Mouse (Mus musculus) neural tube, embryonic 11.5 days (tissue): Measurements from ENCODE around the gene Med7. TPM values are rescaled to one million over a fixed set of nuclear protein-coding genes. Genes with fewer than 3 reads are reported as not detected.
A peak's percentile ranks its signal among the peaks of the same experiment; 100 is the strongest.

Experiments used
- ATAC-seq: fragments of 200-750 bp; cut with Nextera tagmentation; 2 replicates; pipeline ENCODE4 v1.8.0; 2017; ENCODE audit warnings: moderate number of reproducible peaks, mild to moderate bottlenecking, moderate TSS enrichment, moderate library complexity; ENCODE audit not compliant: insufficient read depth, low FRiP score, low TSS enrichment
- DNase-seq: peaks from one replicate; pipeline ENCODE4 v3.0.0-alpha.2; 2015; ENCODE audit warnings: low spot score
- H3K27ac ChIP-seq: fragments of 300-500 bp; sonication (generic); 2 replicates; pipeline ENCODE4 v1.5.1; 2014; ENCODE audit warnings: low read depth, mild to moderate bottlenecking, low read length
- H3K27me3 ChIP-seq: fragments of 300-500 bp; sonication (generic); 2 replicates; pipeline ENCODE4 v1.6.1; 2014; ENCODE audit warnings: mild to moderate bottlenecking, low read length, mixed read lengths; ENCODE audit not compliant: control insufficient read depth, insufficient read depth
- H3K36me3 ChIP-seq: fragments of 300-500 bp; sonication (generic); 2 replicates; pipeline ENCODE4 v1.6.1; 2014; ENCODE audit warnings: mild to moderate bottlenecking, low read length, moderate library complexity, mixed read lengths; ENCODE audit not compliant: control insufficient read depth, insufficient read depth
- H3K4me1 ChIP-seq: fragments of 300-500 bp; sonication (generic); 2 replicates; pipeline ENCODE4 v1.6.1; 2014; ENCODE audit warnings: low read length, mixed read lengths; ENCODE audit not compliant: control insufficient read depth, insufficient read depth
- H3K4me2 ChIP-seq: fragments of 300-500 bp; sonication (generic); 2 replicates; pipeline ENCODE4 v1.6.1; 2014; ENCODE audit warnings: low read depth, mild to moderate bottlenecking, moderate library complexity
- H3K4me3 ChIP-seq: fragments of 300-500 bp; sonication (generic); 2 replicates; pipeline ENCODE4 v1.5.1; 2014; ENCODE audit warnings: low read depth, low read length
- H3K9ac ChIP-seq: fragments of 300-500 bp; sonication (generic); 2 replicates; pipeline ENCODE4 v1.6.1; 2014; ENCODE audit warnings: mild to moderate bottlenecking, low read length
- H3K9me3 ChIP-seq: fragments of 300-500 bp; sonication (generic); 2 replicates; pipeline ENCODE4 v1.6.1; 2016; ENCODE audit warnings: low read length; ENCODE audit not compliant: control insufficient read depth
- WGBS: fragments of 180-500 bp; shearing (Covaris S2); extraction: QIAGEN DNeasy Blood & Tissue Kit; methylation state at CpG from one replicate; pipeline ENCODE4 v1.1.7; 2014; 5-methylcytosine and 5-hydroxymethylcytosine counted together
- polyA plus RNA-seq: library from polyadenylated mRNA; unstranded; fragments of >200 nt; fragmentation: Nextera tagmentation; extraction: Ambion mirVana; gene quantifications from 2 replicates; pipeline ENCODE4 v1.2.1, GENCODE M21; 2014

Gene Med7
- polyA plus RNA-seq: 87.4 and 94.7 TPM in 2 replicates

GRCm38 (mm10) chr11:46436760-46437458 lies at the start of gene Med7:
Gene Med7, plus strand, starts transcription at chr11:46436925.
- ATAC-seq (peak; percentile 98), DNase-seq (peak; percentile 93)
- Histone ChIP-seq H3K27me3 (no peaks in the 10 kb centered on the region), H3K4me2 (peak within 1 kb of the TSS; percentile 60), H3K4me1 (peaks cover 3% of the 10 kb centered on the region; the same call in 1 of the 2 replicates), H3K4me3 (peak within 1 kb of the TSS; percentile 91), H3K9me3 (no peaks in the 10 kb centered on the region), H3K27ac (peak within 1 kb of the TSS; percentile 84), H3K9ac (peak within 1 kb of the TSS; percentile 90), H3K36me3 (no peaks in the 10 kb centered on the region)
- whole genome bisulfite sequencing: under 1% methylated on average over 57 of the region's 59 CpGs

DNA sequence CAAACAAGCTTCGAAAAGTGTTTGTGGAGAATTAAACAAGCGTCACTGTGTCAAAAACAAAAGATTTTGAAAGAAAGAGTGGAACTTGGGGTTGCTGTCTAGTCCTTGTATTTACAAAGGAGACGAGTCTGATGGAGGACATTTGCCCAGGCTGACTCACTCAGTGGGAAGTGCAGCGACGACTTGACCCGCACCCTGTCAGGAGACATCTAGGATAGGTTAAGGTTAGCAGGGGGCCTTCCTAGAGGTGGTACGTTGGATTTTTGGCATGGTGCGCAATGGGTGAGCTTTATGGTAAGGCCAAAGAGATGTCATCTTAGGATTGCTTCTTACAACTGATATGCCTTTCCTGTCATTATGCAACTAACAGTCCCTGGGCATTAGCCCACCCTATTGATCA lies 49.7 kb upstream of the Med7 start:
- 93% methylated on average over 8 of the region's 8 CpGs for WGBS
- Histone ChIP-seq H3K9ac (no peak overlapping the region), H3K27ac (no peak overlapping the region), H3K27me3 (no peaks in the 10 kb centered on the region), H3K4me2 (no peak overlapping the region), H3K36me3 (no peaks in the 10 kb centered on the region), H3K4me3 (no peak overlapping the region), H3K4me1 (no peaks in the 10 kb centered on the region), H3K9me3 (no peaks in the 10 kb centered on the region)
- no peak for ATAC-seq
- DNase-seq: no peak

- Histone ChIP-seq H3K4me1 (no peaks in the 10 kb centered on the region), H3K4me3 (no peak overlapping the region), H3K9me3 (no peaks in the 10 kb centered on the region), H3K27me3 (no peaks in the 10 kb centered on the region), H3K36me3 (no peaks in the 10 kb centered on the region), H3K27ac (no peak overlapping the region), H3K4me2 (no peak overlapping the region), H3K9ac (no peak overlapping the region)
- DNase-seq (no peak), ATAC-seq (no peak)
- WGBS: 69% methylated on average over 6 of the region's 6 CpGs
These were observed 48.3 kb upstream of the Med7 start for GRCm38 (mm10) chr11:46388438-46388837.

DNA sequence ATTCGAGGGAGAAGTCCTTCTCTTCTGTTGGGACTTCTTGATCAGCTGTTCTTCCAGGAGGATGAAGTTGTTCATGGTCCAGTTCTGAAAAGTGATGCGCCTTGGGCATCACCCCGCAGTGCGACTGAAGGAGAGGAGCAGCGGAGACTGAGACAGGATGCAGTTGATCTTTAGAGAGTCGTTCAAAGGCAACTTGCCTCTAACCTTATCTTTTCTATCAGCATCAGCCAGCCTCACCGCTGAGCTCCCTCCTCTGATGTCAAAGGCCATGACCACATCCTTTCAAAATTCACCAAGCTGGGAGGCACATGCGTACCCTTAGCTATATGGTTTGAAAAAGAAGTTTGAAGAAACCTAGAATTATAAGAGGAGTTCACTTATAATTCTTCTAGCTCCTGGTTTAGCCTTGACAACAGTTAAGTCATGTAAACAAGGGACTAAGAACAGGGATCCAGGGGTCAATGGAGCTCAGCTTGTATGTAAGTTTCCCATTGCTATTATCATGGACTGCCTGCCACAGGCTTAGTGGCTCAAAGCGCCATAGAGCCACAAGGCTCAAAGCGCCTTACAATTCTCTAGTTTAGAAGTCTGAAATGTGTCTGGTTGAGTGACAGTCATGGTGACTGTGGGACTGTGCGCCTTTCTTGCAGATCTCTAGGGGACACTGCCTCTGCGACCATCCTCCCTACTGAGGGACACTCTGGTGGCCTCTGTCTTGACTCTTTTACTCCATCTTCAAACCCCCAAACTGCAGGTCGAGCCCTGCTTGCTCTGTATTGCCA lies 47.2 kb upstream of the Med7 start, which contains the start of gene Itk:
Gene Itk (minus strand): TSS at position 180 of the 782 bp plus-strand sequence.
- DNase-seq (no peak), ATAC-seq (no peak)
- Histone ChIP-seq H3K4me1 (no peaks in the 10 kb centered on the region), H3K36me3 (no peaks in the 10 kb centered on the region), H3K9me3 (no peaks in the 10 kb centered on the region), H3K4me3 (no peak within 1 kb of the TSS), H3K27ac (no peak within 1 kb of the TSS), H3K4me2 (no peak within 1 kb of the TSS), H3K27me3 (no peaks in the 10 kb centered on the region), H3K9ac (no peak within 1 kb of the TSS)
- WGBS: 88% methylated on average over 13 of the region's 13 CpGs

DNA sequence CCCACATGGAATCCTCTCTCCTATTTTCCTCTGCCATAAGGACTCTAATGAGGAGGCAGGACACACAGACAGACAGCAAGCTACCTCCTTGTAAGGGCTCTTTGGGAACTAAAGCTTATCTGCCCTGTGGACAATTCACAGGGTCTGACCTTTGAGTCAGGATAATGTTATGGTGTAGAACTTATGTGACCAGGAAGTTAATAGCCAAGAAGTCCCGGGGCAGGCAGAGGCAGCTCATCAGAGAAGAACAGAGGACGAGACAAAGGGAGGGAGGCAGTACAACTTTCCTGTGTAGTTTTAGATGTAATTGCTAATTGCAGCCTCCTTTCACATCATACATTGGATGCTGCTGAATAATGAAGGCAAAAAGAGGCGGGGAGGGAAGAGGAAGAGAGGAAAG lies 46.1 kb upstream of the Med7 start:
- no peak overlapping the region for H3K27ac ChIP-seq
- H3K4me1 ChIP-seq: no peaks in the 10 kb centered on the region
- H3K36me3 ChIP-seq: no peaks in the 10 kb centered on the region
- DNase-seq: no peak
- H3K9me3 ChIP-seq: no peaks in the 10 kb centered on the region
- ATAC-seq: no peak
- no peak overlapping the region for H3K9ac ChIP-seq
- WGBS: 50% methylated on average over 3 of the region's 3 CpGs
- no peak overlapping the region for H3K4me2 ChIP-seq
- H3K27me3 ChIP-seq: no peaks in the 10 kb centered on the region
- H3K4me3 ChIP-seq: no peak overlapping the region

DNA sequence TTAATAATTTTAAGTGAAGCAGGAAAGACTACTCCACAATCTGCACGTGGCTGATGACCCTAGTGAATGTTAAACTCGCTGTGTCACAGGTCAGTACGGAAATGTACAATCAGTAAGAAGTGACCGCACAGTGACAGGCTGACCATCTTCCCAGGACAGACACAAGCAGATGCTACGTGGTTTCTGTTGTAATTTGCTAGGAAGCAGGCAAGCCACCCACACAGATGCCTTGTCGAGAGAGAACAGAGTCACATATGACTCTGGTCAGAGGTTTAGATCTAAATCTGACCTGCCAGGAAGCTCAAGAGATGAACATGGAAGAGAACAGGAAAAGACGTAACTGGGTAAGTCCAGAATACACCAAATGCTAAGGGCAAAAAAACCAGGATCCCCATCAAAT lies 43.8 kb upstream of the Med7 start:
- ATAC-seq: no peak
- no peaks in the 10 kb centered on the region for H3K4me1 ChIP-seq
- no peaks in the 10 kb centered on the region for H3K36me3 ChIP-seq
- H3K4me3 ChIP-seq: no peak overlapping the region
- H3K4me2 ChIP-seq: no peak overlapping the region
- 86% methylated on average over 7 of the region's 7 CpGs for WGBS
- H3K27ac ChIP-seq: no peak overlapping the region
- H3K27me3 ChIP-seq: no peaks in the 10 kb centered on the region
- no peaks in the 10 kb centered on the region for H3K9me3 ChIP-seq
- no peak for DNase-seq
- no peak overlapping the region for H3K9ac ChIP-seq

- no peaks in the 10 kb centered on the region for H3K9me3 ChIP-seq
- no peaks in the 10 kb centered on the region for H3K4me1 ChIP-seq
- no peak overlapping the region for H3K27ac ChIP-seq
- H3K4me3 ChIP-seq: no peak overlapping the region
- H3K27me3 ChIP-seq: no peaks in the 10 kb centered on the region
- H3K9ac ChIP-seq: no peak overlapping the region
- H3K4me2 ChIP-seq: no peak overlapping the region
- 87% methylated on average over 4 of the region's 4 CpGs for WGBS
- no peak for DNase-seq
- ATAC-seq: no peak
- H3K36me3 ChIP-seq: no peaks in the 10 kb centered on the region
These were observed 43.3 kb upstream of the Med7 start for GRCm38 (mm10) chr11:46393413-46393812.

GRCm38 (mm10) chr11:46395088-46395487 lies 41.6 kb upstream of the Med7 start:
- H3K9ac ChIP-seq: no peak overlapping the region
- H3K4me2 ChIP-seq: no peak overlapping the region
- no peak for DNase-seq
- no peak overlapping the region for H3K27ac ChIP-seq
- no peaks in the 10 kb centered on the region for H3K4me1 ChIP-seq
- no peaks in the 10 kb centered on the region for H3K27me3 ChIP-seq
- no peaks in the 10 kb centered on the region for H3K36me3 ChIP-seq
- no peak for ATAC-seq
- no peak overlapping the region for H3K4me3 ChIP-seq
- no peaks in the 10 kb centered on the region for H3K9me3 ChIP-seq
- 83% methylated on average over 2 of the region's 2 CpGs for WGBS

DNA sequence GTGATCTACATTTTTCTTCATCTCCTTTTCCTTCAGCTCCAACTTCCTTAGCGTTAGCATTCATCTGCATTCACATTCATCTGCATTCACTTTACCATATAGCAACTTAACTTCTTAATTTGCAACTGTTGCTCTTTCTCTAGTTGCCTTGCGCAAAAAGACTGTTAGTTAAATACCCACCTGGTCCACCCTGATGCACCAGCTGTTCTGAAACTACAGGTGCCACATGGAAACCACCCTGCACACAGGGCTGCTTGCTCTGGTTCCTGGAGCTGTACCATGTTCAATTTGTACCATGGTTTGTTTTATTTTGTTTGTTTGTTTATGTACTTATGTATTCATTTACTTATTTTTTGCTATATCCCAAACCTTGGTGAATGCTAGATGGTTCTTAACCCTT lies 41.0 kb upstream of the Med7 start:
- 96% methylated on average over 2 of the region's 2 CpGs for WGBS
- H3K9me3 ChIP-seq: no peaks in the 10 kb centered on the region
- H3K9ac ChIP-seq: no peak overlapping the region
- no peaks in the 10 kb centered on the region for H3K36me3 ChIP-seq
- H3K27ac ChIP-seq: no peak overlapping the region
- no peak for ATAC-seq
- no peaks in the 10 kb centered on the region for H3K27me3 ChIP-seq
- no peak overlapping the region for H3K4me3 ChIP-seq
- no peak overlapping the region for H3K4me2 ChIP-seq
- H3K4me1 ChIP-seq: no peaks in the 10 kb centered on the region
- DNase-seq: no peak
